Mouse (Mus musculus): ENCODE results near the gene Igflr1.

- TF ChIP-seq POLR2A (IDR thresholded peaks at IDR 0.05; ENCODE audit: extremely low read depth, insufficient read depth, low read length): no peak
- no peak for TF ChIP-seq CTCF (IDR thresholded peaks at IDR 0.05; ENCODE audit: extremely low read depth, insufficient read depth, low read length)
Measured at GRCm38 (mm10) chr7:30520396-30520795, 44.8 kb upstream of the Igflr1 start.
